Mouse (Mus musculus) layer of hippocampus, adult 9-10 months (tissue): Measurements from ENCODE around the gene Bace1.

Experiments
- DNase-seq: peaks from one replicate; pipeline ENCODE4 v3.0.0; 2022; ENCODE audit warnings: low spot score

Bace1 gene

GRCm38 (mm10) chr9:45905811-45906237 is 67.4 kb downstream of the Bace1 start:
- DNase-seq = no peak

DNA sequence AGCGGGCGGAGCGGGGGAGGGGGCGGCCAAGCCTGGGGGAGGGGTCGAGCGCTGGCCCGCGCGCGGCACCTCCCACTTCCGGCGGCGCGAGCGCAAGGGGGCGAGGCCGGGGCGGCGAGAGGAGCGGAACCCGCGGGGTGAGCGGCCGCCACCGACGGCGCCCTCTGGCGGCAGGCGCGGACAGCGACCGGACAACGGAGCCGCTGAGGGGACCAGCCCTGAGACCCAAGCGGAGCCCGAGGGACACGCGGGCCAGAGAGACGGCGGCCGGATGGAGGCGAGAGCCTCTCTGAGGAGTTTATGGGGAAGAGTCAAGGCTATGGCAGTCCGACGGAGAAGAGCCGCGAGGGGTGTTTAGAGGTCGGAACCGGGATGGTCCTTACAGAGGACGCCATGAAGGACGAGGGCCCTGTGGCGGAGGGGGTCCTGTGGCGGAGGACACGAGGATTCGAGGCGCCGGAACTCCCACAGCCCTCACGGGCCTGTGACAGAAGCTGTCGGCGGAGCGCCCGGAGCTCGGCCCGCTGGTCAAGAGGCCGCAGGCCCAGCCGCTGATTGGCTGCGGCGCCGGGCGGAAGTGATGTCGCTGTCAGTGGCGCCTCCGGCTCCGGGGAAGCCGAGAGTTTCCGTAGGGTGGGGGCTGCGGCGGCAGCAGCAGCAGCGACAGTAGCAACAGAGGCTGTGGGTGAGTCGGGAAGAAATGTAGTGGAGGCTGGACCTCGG is 68.1 kb downstream of the Bace1 start, which contains the start of the genes Pcsk7 and Rnf214:
TSS of gene Pcsk7 (plus strand) at position 143 of the 723 bp plus-strand sequence.
TSS of gene Rnf214 (minus strand) at position 557 of the 723 bp plus-strand sequence.
- DNase-seq = peak; percentile 41

DNA sequence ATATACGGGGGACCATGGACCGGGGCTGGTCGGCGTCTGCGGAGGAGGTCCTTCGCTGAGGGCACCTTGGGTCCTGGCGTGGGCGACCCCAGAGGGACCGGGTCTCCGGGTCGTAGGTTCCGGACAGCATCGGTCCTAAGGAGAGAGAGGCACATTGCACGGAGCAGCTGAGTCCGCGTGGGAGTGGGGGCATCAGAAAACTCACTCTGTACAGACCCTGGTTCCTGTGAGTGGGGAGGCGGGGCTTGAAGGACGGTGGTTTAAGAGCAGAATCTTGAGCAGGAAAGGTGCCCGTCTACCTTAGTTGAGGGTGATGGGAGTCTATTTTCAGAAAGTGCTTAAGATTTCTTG is 68.7 kb downstream of the Bace1 start:
- no peak for DNase-seq

GRCm38 (mm10) chr9:45910995-45911394 is 72.6 kb downstream of the Bace1 start:
- DNase-seq = no peak

DNA sequence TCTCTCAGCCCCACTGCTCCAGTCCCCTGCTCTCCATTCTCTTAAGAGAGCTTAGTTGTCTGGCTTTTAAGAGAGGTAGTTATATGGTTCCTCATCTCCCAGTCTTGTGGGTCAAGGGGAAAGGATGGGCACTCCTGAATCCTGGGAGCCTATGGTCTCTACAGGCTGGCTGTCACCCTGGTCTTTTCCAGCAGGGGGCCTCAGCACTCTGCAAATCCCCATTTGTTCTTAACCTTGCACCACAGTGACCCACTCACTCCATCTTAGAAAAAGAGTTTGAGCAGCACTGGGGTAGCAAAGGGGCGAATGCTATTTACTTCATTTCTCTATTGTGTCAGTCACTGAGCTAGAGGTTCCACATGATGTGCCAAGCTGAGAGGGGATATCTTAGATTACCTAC is 73.3 kb downstream of the Bace1 start:
- DNase-seq = no peak
